Mouse (Mus musculus): ENCODE results near the gene Gm6268. TPM values are rescaled to one million over a fixed set of nuclear protein-coding genes. Genes with fewer than 3 reads are reported as not detected.

Gm6268 gene
- polyA plus RNA-seq, 1 experiment from 2014 or later, result not detected

Small RNA genes within 50 kb of the gene (microRNA-seq; reads per million reads assigned to microRNA genes)
- not detected for gene Gm44485

Other genes with a start within 250 kb of the Gm6268 start
- gene Zcchc12, start 205.4 kb upstream of the Gm6268 start, polyA plus RNA-seq (2015; fragmentation: Nextera tagmentation; extraction: Ambion mirVana), result 418 and 438 TPM in 2 replicates
- gene Lonrf3, start 72.9 kb upstream of the Gm6268 start, polyA plus RNA-seq (2015; fragmentation: Nextera tagmentation; extraction: Ambion mirVana), result 0.44 and 0.46 TPM in 2 replicates
- gene Gm14569, start 90.5 kb downstream of the Gm6268 start, polyA plus RNA-seq (2015; fragmentation: Nextera tagmentation; extraction: Ambion mirVana), result not detected in 2 replicates
- 682 and 686 TPM in 2 replicates for gene Pgrmc1, start 196.9 kb downstream of the Gm6268 start, polyA plus RNA-seq (2015; fragmentation: Nextera tagmentation; extraction: Ambion mirVana)
- gene Akap17b, start 244.1 kb downstream of the Gm6268 start, polyA plus RNA-seq (2015; fragmentation: Nextera tagmentation; extraction: Ambion mirVana), result 6.0 and 6.1 TPM in 2 replicates